Mouse (Mus musculus) CH12.LX (cell line): ENCODE results near the gene Usp32.

Source experiments
- CTCF ChIP-seq, 2 experiments: IDR thresholded peaks in 1 of 2; conservative IDR thresholded peaks in 1 of 2; 2 replicates each; pipeline ENCODE4 v1.5.1; 2011 to 2012; ENCODE audit warnings: low read depth in 2 of 2, low read length in 2 of 2, improper control_type of control experiment in 1 of 2, inconsistent platforms in 1 of 2, mild to moderate bottlenecking in 1 of 2, moderate library complexity in 1 of 2
- E2F4 ChIP-seq: IDR thresholded peaks from 2 replicates; pipeline ENCODE4 v1.6.1; 2011; ENCODE audit warnings: low read depth, low read length, improper control_type of control experiment; ENCODE audit not compliant: insufficient replicate concordance
- JUND ChIP-seq: conservative IDR thresholded peaks from 2 replicates; pipeline ENCODE4 v1.6.1; 2011; ENCODE audit warnings: low read depth, low read length, improper control_type of control experiment
- MAFK ChIP-seq: IDR thresholded peaks from 2 replicates; pipeline ENCODE4 v1.6.1; 2011; ENCODE audit warnings: low read length, improper control_type of control experiment; ENCODE audit not compliant: insufficient replicate concordance
- MAX ChIP-seq: IDR thresholded peaks from 2 replicates; pipeline ENCODE4 v1.6.1; 2011; ENCODE audit warnings: low read length, improper control_type of control experiment
- MAZ ChIP-seq: IDR thresholded peaks from 2 replicates; pipeline ENCODE4 v1.6.1; 2012; ENCODE audit warnings: low read depth, mild to moderate bottlenecking, inconsistent platforms, low read length, improper control_type of control experiment, moderate library complexity
- MEF2A ChIP-seq: IDR thresholded peaks from 2 replicates; pipeline ENCODE4 v1.6.1; 2014; ENCODE audit warnings: low read depth, mild to moderate bottlenecking, inconsistent platforms, low read length, improper control_type of control experiment, borderline replicate concordance
- NELFE ChIP-seq: IDR thresholded peaks from 2 replicates; pipeline ENCODE4 v1.6.1; 2011; ENCODE audit warnings: low read depth, low read length, improper control_type of control experiment
- PAX5 ChIP-seq: IDR thresholded peaks from 2 replicates; pipeline ENCODE4 v1.6.1; 2012; ENCODE audit warnings: low read length, inconsistent platforms, mixed read lengths
- POLR2A ChIP-seq: IDR thresholded peaks from 2 replicates; pipeline ENCODE4 v1.6.1; 2011; ENCODE audit warnings: low read depth, mild to moderate bottlenecking, improper control_type of control experiment, low read length
- RCOR1 ChIP-seq: conservative IDR thresholded peaks from 2 replicates; pipeline ENCODE4 v1.6.1; 2012; ENCODE audit warnings: low read depth, mild to moderate bottlenecking, inconsistent platforms, low read length, improper control_type of control experiment
- SIN3A ChIP-seq: IDR thresholded peaks from 2 replicates; pipeline ENCODE4 v1.6.1; 2012; ENCODE audit warnings: low read length, improper control_type of control experiment, inconsistent platforms
- USF2 ChIP-seq: conservative IDR thresholded peaks from 2 replicates; pipeline ENCODE4 v1.6.1; 2011; ENCODE audit warnings: low read depth, low read length, improper control_type of control experiment

DNA sequence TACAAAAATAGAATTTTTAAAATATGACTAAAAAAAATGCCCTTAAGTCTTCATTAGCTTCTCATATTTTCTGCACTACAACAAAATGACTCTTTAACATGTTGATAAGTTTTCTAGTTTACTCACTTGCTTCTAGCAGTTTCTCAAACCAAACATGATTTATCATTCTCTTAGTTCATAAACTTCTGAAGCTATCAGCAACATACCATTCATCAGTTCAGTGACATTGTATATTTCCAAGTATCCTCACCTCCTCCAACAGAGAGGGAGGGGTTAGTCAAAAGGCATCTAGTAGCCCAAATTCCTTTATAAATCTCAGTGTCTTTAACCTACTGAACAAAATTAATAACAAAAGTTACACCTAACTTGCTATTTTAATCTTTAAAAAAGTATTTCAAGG is 22.8 kb downstream of the Usp32 start:
- no peak for TF ChIP-seq MAZ
- TF ChIP-seq MEF2A = no peak
- no peak for TF ChIP-seq MAX
- TF ChIP-seq MAFK = no peak
- TF ChIP-seq POLR2A = no peak
- no peak for TF ChIP-seq E2F4
- TF ChIP-seq PAX5 = no peak
- TF ChIP-seq SIN3A = no peak
- no peak for TF ChIP-seq CTCF (conservative IDR thresholded peaks at IDR 0.05 in 1 of 2, IDR thresholded peaks at IDR 0.05 in 1 of 2; ENCODE audit: low read depth in 2 of 2, low read length in 2 of 2)
- TF ChIP-seq USF2 = no peak
- TF ChIP-seq JUND = no peak
- TF ChIP-seq RCOR1 = no peak
- no peak for TF ChIP-seq NELFE
